Mouse (Mus musculus) cerebellum, adult 11-12 months (tissue): Measurements from ENCODE around the gene Foxq1.

ENCODE experiments used
- DNase-seq: peaks from one replicate; pipeline ENCODE4 v3.0.0; 2022

Gene Foxq1

GRCm38 (mm10) chr13:31555834-31556233 is at the start of gene Foxq1:
TSS of gene Foxq1 (plus strand) at chr13:31556134.
- no peak for DNase-seq

- DNase-seq = no peak
Measured at GRCm38 (mm10) chr13:31506494-31507167, 49.3 kb upstream of the Foxq1 start.

- no peak for DNase-seq
Measured at GRCm38 (mm10) chr13:31515261-31515660, 40.7 kb upstream of the Foxq1 start.

- DNase-seq = peak; percentile 8
Measured at GRCm38 (mm10) chr13:31518411-31518886, 37.5 kb upstream of the Foxq1 start.

GRCm38 (mm10) chr13:31518971-31519370 is 37.0 kb upstream of the Foxq1 start:
- no peak for DNase-seq

- DNase-seq = no peak
Measured at GRCm38 (mm10) chr13:31524976-31525375, 31.0 kb upstream of the Foxq1 start.

GRCm38 (mm10) chr13:31531186-31531585 is 24.7 kb upstream of the Foxq1 start:
- DNase-seq = no peak

GRCm38 (mm10) chr13:31531651-31532061 is 24.3 kb upstream of the Foxq1 start:
- DNase-seq = no peak

GRCm38 (mm10) chr13:31534726-31535125 is 21.2 kb upstream of the Foxq1 start:
- no peak for DNase-seq

GRCm38 (mm10) chr13:31543021-31543420 is 12.9 kb upstream of the Foxq1 start:
- no peak for DNase-seq

GRCm38 (mm10) chr13:31546784-31547183 is 9.2 kb upstream of the Foxq1 start:
- DNase-seq = no peak

- DNase-seq = no peak
Measured at GRCm38 (mm10) chr13:31547204-31547603, 8.7 kb upstream of the Foxq1 start.

GRCm38 (mm10) chr13:31547610-31548009 is 8.3 kb upstream of the Foxq1 start:
- DNase-seq = no peak

GRCm38 (mm10) chr13:31556964-31557767 is 1.2 kb downstream of the Foxq1 start:
- DNase-seq = no peak

- no peak for DNase-seq
Measured at GRCm38 (mm10) chr13:31557768-31558520, 2.0 kb downstream of the Foxq1 start.

- DNase-seq = no peak
Measured at GRCm38 (mm10) chr13:31558521-31559418, 2.8 kb downstream of the Foxq1 start, which contains the start of gene A530084C06Rik. TSS of gene A530084C06Rik (minus strand) at chr13:31559333.

GRCm38 (mm10) chr13:31559419-31560144 is 3.6 kb downstream of the Foxq1 start:
- DNase-seq = no peak

- no peak for DNase-seq
Measured at GRCm38 (mm10) chr13:31564394-31564793, 8.5 kb downstream of the Foxq1 start.

- DNase-seq = no peak
Measured at GRCm38 (mm10) chr13:31567099-31567498, 11.2 kb downstream of the Foxq1 start.

- DNase-seq = no peak
Measured at GRCm38 (mm10) chr13:31567617-31568294, 11.8 kb downstream of the Foxq1 start.
